ENCODE assay signal across 11 mouse cellular contexts in the genomic region with DNA sequence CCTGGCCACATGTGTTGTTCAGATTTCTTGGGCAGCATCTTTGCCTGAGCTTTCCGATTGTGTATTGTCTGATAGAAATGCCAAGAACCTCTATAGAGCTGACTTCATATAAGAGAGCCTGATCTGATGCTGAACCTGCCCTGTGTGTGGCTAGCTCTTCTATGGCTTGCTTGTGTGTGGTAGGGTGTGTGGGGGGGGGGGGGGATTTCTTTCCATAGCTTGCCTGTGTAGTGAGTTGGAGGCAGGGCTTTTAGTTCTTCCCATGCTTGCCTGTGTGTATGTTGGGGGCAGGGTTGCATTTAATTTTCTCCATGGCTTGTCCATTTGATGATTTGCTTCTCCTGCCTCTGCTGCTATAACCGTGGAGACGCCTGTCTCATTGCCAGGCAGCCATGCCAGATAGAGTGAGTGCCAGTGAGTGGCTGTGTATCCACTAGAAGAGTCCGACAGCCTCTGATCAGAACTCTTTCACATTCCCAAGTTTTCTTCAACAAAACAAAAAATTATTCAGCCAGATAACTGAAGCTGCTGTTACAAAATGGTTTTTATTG. TPM values are rescaled to one million over a fixed set of nuclear protein-coding genes. Genes with fewer than 3 reads are reported as not detected.
DNase-seq lines count a peak whose midpoint lies in the region; ATAC-seq and TF ChIP-seq lines count a peak whose summit lies in the region.
"Had no signal": no experiment of that assay in that cellular context is flagged by ENCODE, and none has a peak within 500 bp of the region (broad histone marks: within the 10 kb centered on the region; RNA-seq: fewer than 3 reads in every experiment).

No protein-coding gene starts in this region.

- WGBS in heart, embryonic 14.5 days, result 89% methylated on average over 4 of the region's 4 CpGs
- WGBS in midbrain, embryonic 14.5 days, result 72% methylated on average over 4 of the region's 4 CpGs
- WGBS in midbrain, embryonic 10.5 days, result 93% methylated on average over 4 of the region's 4 CpGs
- 48% methylated on average over 4 of the region's 4 CpGs for WGBS in hindbrain, postnatal 0 days

- H3K4me2 ChIP-seq in heart, embryonic 14.5 days (ENCODE audit: low read length), result no peak overlapping the region
- H3K4me2 ChIP-seq in midbrain, embryonic 14.5 days (ENCODE audit: low read length), result no peak overlapping the region
- no peak overlapping the region for H3K4me2 ChIP-seq in hindbrain, postnatal 0 days (ENCODE audit: low read depth, low read length)
- H3K4me2 ChIP-seq: liver, embryonic 15.5 days had no signal

- no peak overlapping the region for H3K4me3 ChIP-seq in heart, embryonic 14.5 days (ENCODE audit: control insufficient read depth in 1 of 2, insufficient read depth in 1 of 2, low read depth in 1 of 2, low read length in 2 of 2)
- no peak overlapping the region for H3K4me3 ChIP-seq in midbrain, embryonic 14.5 days (replicated peaks; ENCODE audit: low read depth, low read length)
- H3K4me3 ChIP-seq in midbrain, embryonic 10.5 days, result no peak overlapping the region
- H3K4me3 ChIP-seq in hindbrain, postnatal 0 days (ENCODE audit: low read length), result no peak overlapping the region
- H3K4me3 ChIP-seq: liver, embryonic 15.5 days had no signal

- no peak for TF ChIP-seq CTCF in hindbrain, postnatal 0 days (IDR thresholded peaks at IDR 0.05; ENCODE audit: low read depth)

- peak overlapping the region; percentile 8 to 38; a peak in 2 of 4 replicates for H3K27ac ChIP-seq in heart, embryonic 14.5 days (replicated peaks in 1 of 2; ENCODE audit: control insufficient read depth in 1 of 2, insufficient read depth in 1 of 2, low read depth in 2 of 2, low read length in 2 of 2)
- H3K27ac ChIP-seq in midbrain, embryonic 14.5 days (replicated peaks; ENCODE audit: low read depth, low read length), result peak overlapping the region; percentile 37; the same call in 1 of the 2 replicates
- H3K27ac ChIP-seq in midbrain, embryonic 10.5 days (replicated peaks), result no peak overlapping the region
- H3K27ac ChIP-seq in hindbrain, postnatal 0 days, result peak overlapping the region; percentile 65
- H3K27ac ChIP-seq: liver, embryonic 15.5 days had no signal

- H3K36me3 ChIP-seq in heart, embryonic 14.5 days (ENCODE audit: control insufficient read depth, insufficient read depth, low read length), result peaks cover 96% of the 10 kb centered on the region
- H3K36me3 ChIP-seq in midbrain, embryonic 14.5 days (ENCODE audit: control insufficient read depth, insufficient read depth, low read length), result peaks cover 91% of the 10 kb centered on the region
- H3K36me3 ChIP-seq in midbrain, embryonic 10.5 days, result peaks cover 99% of the 10 kb centered on the region
- peaks cover 28% of the 10 kb centered on the region; the same call in 1 of the 2 replicates for H3K36me3 ChIP-seq in hindbrain, postnatal 0 days (ENCODE audit: insufficient read depth, low read length)

- no peaks in the 10 kb centered on the region for H3K9me3 ChIP-seq in heart, embryonic 14.5 days (ENCODE audit: control insufficient read depth, low read length)
- no peaks in the 10 kb centered on the region for H3K9me3 ChIP-seq in midbrain, embryonic 14.5 days (ENCODE audit: control insufficient read depth, low read length)
- H3K9me3 ChIP-seq in midbrain, embryonic 10.5 days (replicated peaks), result no peaks in the 10 kb centered on the region
- H3K9me3 ChIP-seq in hindbrain, postnatal 0 days (ENCODE audit: low read length), result no peaks in the 10 kb centered on the region
- H3K9me3 ChIP-seq: liver, embryonic 15.5 days had no signal

- no peaks in the 10 kb centered on the region for H3K27me3 ChIP-seq in heart, embryonic 14.5 days (ENCODE audit: control insufficient read depth, insufficient read depth, low read length)
- H3K27me3 ChIP-seq in midbrain, embryonic 14.5 days (ENCODE audit: control insufficient read depth, insufficient read depth, low read length), result no peaks in the 10 kb centered on the region
- no peaks in the 10 kb centered on the region for H3K27me3 ChIP-seq in midbrain, embryonic 10.5 days (ENCODE audit: low read depth, poor library complexity, severe bottlenecking)
- H3K27me3 ChIP-seq in hindbrain, postnatal 0 days (ENCODE audit: insufficient read depth, low read length), result no peaks in the 10 kb centered on the region
- H3K27me3 ChIP-seq: liver, embryonic 15.5 days had no signal

- no peak overlapping the region for H3K9ac ChIP-seq in heart, embryonic 14.5 days (ENCODE audit: low read length)
- no peak overlapping the region for H3K9ac ChIP-seq in midbrain, embryonic 14.5 days (replicated peaks; ENCODE audit: low read length)
- no peak overlapping the region for H3K9ac ChIP-seq in hindbrain, postnatal 0 days (replicated peaks; ENCODE audit: low read length)
- H3K9ac ChIP-seq: liver, embryonic 15.5 days had no signal

- no peak for DNase-seq in heart, adult 11 months
- DNase-seq in midbrain, embryonic 14.5 days, result no peak
- no peak for DNase-seq in midbrain, embryonic 10.5 days (ENCODE audit: low spot score)
- peak; percentile 72 for DNase-seq in hindbrain, postnatal 0 days (ENCODE audit: low spot score)
- peak; percentile 70 for DNase-seq in lung, postnatal 36 days
- DNase-seq in spleen, postnatal 4 days (ENCODE audit: low spot score in 2 of 2), result no peak
- no peak for DNase-seq in kidney, adult 11 months

- no peak for ATAC-seq in heart, embryonic 14.5 days (ENCODE audit: insufficient number of reproducible peaks, insufficient read depth, low FRiP score, low read depth)
- no peak for ATAC-seq in midbrain, embryonic 14.5 days (ENCODE audit: low FRiP score, low TSS enrichment)
- peak; percentile 79; the same call in 1 of the 2 replicates for ATAC-seq in hindbrain, postnatal 0 days

- peaks cover 0 to 17% of the 10 kb centered on the region in 2 experiments; a peak in 1 of 4 replicates for H3K4me1 ChIP-seq in heart, embryonic 14.5 days (ENCODE audit: control insufficient read depth in 2 of 2, insufficient read depth in 2 of 2, low read length in 2 of 2)
- H3K4me1 ChIP-seq in midbrain, embryonic 14.5 days (ENCODE audit: control insufficient read depth, insufficient read depth, low read length), result 0 out of 2 replicates have a peak, but pooled peaks cover under 1% of the 10 kb centered on the region
- H3K4me1 ChIP-seq in midbrain, embryonic 10.5 days, result no peaks in the 10 kb centered on the region
- no peaks in the 10 kb centered on the region for H3K4me1 ChIP-seq in hindbrain, postnatal 0 days (ENCODE audit: insufficient read depth, low read length)
- H3K4me1 ChIP-seq: liver, embryonic 15.5 days had no signal

RNA-seq across cellular contexts. Expression of a gene that starts 28.4 kb away (rescaled TPM):
- polyA plus RNA-seq in heart, embryonic 14.5 days (2014; fragmentation: Nextera tagmentation; extraction: Ambion mirVana), result 0.43 and 0.46 TPM in 2 replicates
- 0.33 and 0.53 TPM in 2 replicates for polyA plus RNA-seq in midbrain, embryonic 14.5 days (2014; fragmentation: Nextera tagmentation; extraction: Ambion mirVana)
- polyA plus RNA-seq in midbrain, embryonic 10.5 days (2016; fragmentation: Nextera tagmentation; extraction: Ambion mirVana), result 0.73 and 0.86 TPM in 2 replicates
- total RNA-seq in hindbrain, postnatal 0 days (2014; rRNA removed), result 0.25 TPM in 1 of 2 replicates, not detected in the other
- polyA plus RNA-seq in hindbrain, postnatal 0 days (2015; fragmentation: Nextera tagmentation; extraction: Ambion mirVana), result 0.42 and 0.70 TPM in 2 replicates

RNA-seq across cellular contexts. Expression of a gene that starts 29.0 kb away (rescaled TPM):
- polyA plus RNA-seq in heart, embryonic 14.5 days (2014; fragmentation: Nextera tagmentation; extraction: Ambion mirVana), result 165 and 176 TPM in 2 replicates
- polyA plus RNA-seq in midbrain, embryonic 14.5 days (2014; fragmentation: Nextera tagmentation; extraction: Ambion mirVana), result 167 and 194 TPM in 2 replicates
- 279 and 285 TPM in 2 replicates for polyA plus RNA-seq in midbrain, embryonic 10.5 days (2016; fragmentation: Nextera tagmentation; extraction: Ambion mirVana)
- 240 and 253 TPM in 2 replicates for total RNA-seq in hindbrain, postnatal 0 days (2014; rRNA removed)
- 201 and 204 TPM in 2 replicates for polyA plus RNA-seq in hindbrain, postnatal 0 days (2015; fragmentation: Nextera tagmentation; extraction: Ambion mirVana)

RNA-seq across cellular contexts. Expression of a gene that starts 39.5 kb away (rescaled TPM):
- not detected in 2 replicates for polyA plus RNA-seq in heart, embryonic 14.5 days (2014; fragmentation: Nextera tagmentation; extraction: Ambion mirVana)
- 2.3 and 2.4 TPM in 2 replicates for polyA plus RNA-seq in midbrain, embryonic 14.5 days (2014; fragmentation: Nextera tagmentation; extraction: Ambion mirVana)
- polyA plus RNA-seq in midbrain, embryonic 10.5 days (2016; fragmentation: Nextera tagmentation; extraction: Ambion mirVana), result 0.42 and 1.1 TPM in 2 replicates
- total RNA-seq in hindbrain, postnatal 0 days (2014; rRNA removed), result not detected in 2 replicates
- polyA plus RNA-seq in hindbrain, postnatal 0 days (2015; fragmentation: Nextera tagmentation; extraction: Ambion mirVana), result 1.0 and 1.7 TPM in 2 replicates
- total RNA-seq: heart, postnatal 36 days; layer of hippocampus, adult 18-20 months had no signal

RNA-seq across cellular contexts. Expression of a gene that starts 59.6 kb away (rescaled TPM):
- polyA plus RNA-seq in heart, embryonic 14.5 days (2014; fragmentation: Nextera tagmentation; extraction: Ambion mirVana), result 30.4 and 36.3 TPM in 2 replicates
- polyA plus RNA-seq in midbrain, embryonic 14.5 days (2014; fragmentation: Nextera tagmentation; extraction: Ambion mirVana), result 47.8 and 89.9 TPM in 2 replicates
- 68.8 and 75.6 TPM in 2 replicates for polyA plus RNA-seq in midbrain, embryonic 10.5 days (2016; fragmentation: Nextera tagmentation; extraction: Ambion mirVana)
- total RNA-seq in hindbrain, postnatal 0 days (2014; rRNA removed), result 69.6 and 74.4 TPM in 2 replicates
- polyA plus RNA-seq in hindbrain, postnatal 0 days (2015; fragmentation: Nextera tagmentation; extraction: Ambion mirVana), result 133 and 135 TPM in 2 replicates

Comparison
In these comparisons a context has a peak if more than half of its experiments do, and no peak if none do; other contexts are left out.
1. DNase-seq: peak in hindbrain, postnatal 0 days (single experiment) and lung, postnatal 36 days (single experiment); none in heart, adult 11 months (single experiment), midbrain, embryonic 14.5 days (single experiment), midbrain, embryonic 10.5 days (single experiment), spleen, postnatal 4 days (0 of 2) and kidney, adult 11 months (single experiment).